Mouse (Mus musculus) liver, adult 2 months (tissue): ENCODE measurements around the gene B4galnt1.

Source experiments
- CTCF ChIP-seq: fragments of 200-500 bp; IDR thresholded peaks from 2 replicates; pipeline ENCODE4 v1.5.1; 2011; ENCODE audit warnings: low read depth, low read length, control low read depth
- POLR2A ChIP-seq: fragments of 200-500 bp; IDR thresholded peaks from 2 replicates; pipeline ENCODE4 v1.6.1; 2011; ENCODE audit warnings: low read length, control low read depth; ENCODE audit not compliant: insufficient read depth; ENCODE audit errors: extremely low read depth

DNA sequence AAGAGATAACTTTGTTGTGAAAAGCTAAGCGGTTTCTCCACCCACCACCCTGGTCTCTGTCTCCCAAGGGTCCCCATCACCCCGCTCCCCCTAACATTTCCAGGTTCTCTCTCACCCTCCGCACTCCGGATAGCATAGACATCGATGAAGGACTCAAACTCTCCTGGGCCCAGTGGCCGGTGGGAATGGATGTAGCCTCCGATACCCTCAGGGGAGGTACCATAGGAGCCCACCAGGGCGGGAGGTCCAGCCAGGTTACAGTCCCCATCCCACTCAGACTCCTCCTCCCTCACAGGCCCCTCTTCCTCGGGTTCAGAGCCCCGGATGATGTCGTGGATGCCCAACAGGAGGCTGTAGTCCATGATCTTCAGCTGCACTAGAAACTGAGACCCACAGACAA lies 34.4 kb downstream of the B4galnt1 start:
- no peak for TF ChIP-seq POLR2A
- no peak for TF ChIP-seq CTCF
